Mouse (Mus musculus): ENCODE measurements at regions not wholly inside any gene's neighbourhood (a gene's known extent, or its start where the extent isn't known, plus 50 kb on each side); places are given as distances from the start of the nearest gene placed in this dataset.

DNA sequence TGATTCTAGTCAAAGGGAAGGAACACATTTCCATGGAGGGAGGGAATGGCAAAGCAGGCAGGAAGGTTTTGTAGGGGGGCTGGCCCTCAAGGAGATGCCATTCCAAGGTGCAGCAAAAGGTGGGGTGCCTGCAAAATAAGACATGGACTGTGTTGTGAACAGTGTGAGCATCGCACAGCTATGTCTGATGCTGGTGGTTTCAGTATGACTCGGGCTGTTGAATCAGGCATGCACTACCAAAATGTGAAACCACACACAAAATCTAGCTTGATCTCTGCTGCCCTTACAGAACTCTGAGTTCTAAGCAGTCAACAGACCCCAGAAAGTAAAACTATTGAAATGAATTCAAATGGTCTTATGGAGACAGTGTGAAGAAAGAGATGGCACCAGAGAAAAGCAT lies 339.7 kb downstream of the Zfp619 start:
- intact Hi-C loops (cut with DNase I; ENCODE audit: low total_unique reads), result no loop called here
- no peak for DNase-seq

DNA sequence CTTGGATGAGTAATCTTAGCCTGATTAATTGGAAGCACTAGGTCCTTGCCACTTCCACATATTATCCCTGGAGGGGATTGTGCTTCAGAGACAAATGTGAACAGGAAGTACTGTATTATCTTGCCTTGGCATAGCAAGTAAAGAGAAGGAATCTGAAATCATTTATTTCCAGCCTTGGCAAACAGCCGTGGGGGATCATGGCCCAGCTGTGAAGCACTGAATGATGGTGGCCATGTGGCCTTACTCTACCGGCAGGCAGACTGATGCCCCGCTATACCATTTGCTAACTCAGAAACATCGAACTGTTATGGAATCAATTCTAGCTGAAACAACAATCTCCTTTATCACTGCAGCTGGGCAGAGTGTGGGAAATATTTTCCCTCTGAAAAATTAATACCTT lies 345.3 kb downstream of the Zfp619 start:
- intact Hi-C loops (cut with DNase I; ENCODE audit: low total_unique reads), result no loop called here
- no peak for DNase-seq

- intact Hi-C loops (cut with DNase I; ENCODE audit: low total_unique reads), result no loop called here
- DNase-seq, result no peak
Observed at GRCm38 (mm10) chr7:39864130-39864529, 346.6 kb downstream of the Zfp619 start.

DNA sequence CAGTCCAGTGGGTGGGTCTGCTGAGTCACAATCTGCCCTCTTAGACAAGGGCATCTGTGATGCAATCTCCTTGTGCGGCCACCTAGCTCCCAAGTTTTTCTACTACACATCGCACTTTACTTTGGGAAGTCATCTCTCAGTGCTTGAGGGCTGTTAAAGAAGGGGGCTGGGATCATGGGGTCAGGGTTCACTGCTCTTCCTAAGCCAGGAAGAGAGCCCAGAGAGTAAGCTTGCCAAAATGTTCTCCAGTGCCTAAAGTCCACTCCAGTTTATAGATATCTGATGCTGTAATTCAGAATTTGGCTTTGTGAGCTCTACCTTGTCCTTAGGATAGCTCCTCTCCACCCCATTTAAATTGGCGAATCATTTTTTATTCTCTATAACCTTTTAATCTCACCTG lies 347.2 kb downstream of the Zfp619 start:
- intact Hi-C loops (cut with DNase I; ENCODE audit: low total_unique reads), result no loop called here
- no peak for DNase-seq

DNA sequence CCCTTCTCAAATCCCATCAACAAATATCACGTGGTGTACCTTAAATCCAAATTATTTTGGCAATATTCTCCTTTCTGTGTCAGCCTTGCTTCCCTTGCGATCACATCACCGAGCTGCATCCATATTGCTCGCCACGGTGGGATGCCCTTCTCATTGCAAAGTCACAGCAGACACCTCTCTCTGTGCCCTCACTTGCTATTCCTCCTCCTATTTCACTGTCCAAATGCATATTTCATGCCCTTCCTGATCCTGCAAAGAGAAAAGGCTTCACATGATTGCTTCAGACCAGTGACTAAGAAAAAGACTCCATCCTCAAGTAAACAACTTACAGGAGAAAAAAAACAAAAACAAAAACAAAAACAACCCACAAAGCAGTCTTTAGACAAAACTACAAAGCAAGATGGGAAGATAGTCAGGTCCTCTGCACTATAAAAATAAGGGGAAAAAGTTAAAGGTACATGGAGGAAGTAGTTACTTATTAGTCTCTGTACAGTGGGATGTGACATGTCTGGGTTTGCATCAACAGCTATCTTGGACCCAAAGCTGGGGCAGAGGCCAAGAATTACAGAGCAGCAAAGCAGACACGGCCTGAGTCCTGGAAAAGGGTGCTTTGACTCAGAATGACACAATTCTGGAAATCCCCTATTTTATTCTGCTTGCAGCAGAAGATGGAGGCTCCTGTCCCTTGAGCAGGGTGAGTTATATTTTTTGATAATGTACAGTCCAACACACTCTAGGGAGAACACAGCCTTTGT lies 349.3 kb downstream of the Zfp619 start:
- intact Hi-C loops (cut with DNase I; ENCODE audit: low total_unique reads), result no loop called here
- no peak for DNase-seq

DNA sequence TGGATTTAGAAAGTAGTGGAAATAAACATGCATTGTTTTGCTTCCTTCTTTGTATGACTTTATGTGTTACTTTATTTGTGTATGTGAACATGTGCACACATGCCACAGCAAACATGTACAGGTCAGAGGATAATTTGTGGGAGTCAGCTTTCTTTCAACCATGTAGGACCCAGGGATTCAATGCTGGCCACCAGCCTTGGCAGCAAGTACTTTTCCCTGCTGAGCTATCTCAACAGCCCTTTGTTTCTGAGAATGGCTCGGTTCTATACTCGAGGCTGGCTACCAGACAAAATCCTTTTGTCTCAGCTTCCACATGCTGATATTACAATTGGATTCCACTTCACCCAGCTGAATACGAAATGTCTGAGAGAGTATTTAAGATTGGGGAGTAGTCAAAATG lies 349.9 kb downstream of the Zfp619 start:
- intact Hi-C loops (cut with DNase I; ENCODE audit: low total_unique reads), result no loop called here
- DNase-seq, result no peak

DNA sequence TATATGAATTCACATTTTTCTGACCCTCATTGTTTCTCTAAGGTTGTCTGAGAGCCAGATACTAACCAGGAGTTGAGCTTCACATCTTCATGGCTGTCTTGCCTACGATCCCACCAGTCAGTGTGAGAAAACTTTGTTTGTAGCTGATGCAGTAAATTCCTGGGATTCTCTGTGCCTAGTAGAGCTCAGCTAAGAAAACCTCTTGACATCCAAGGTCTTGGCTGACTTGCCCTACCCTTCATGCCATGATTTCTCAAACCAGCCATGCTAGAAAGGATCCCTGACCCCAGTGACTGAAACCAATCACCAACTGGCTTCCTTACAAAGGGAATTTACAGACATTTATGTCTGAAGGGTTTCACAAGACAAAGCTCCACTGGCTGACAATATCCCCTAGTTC lies 364.5 kb downstream of the Zfp619 start:
- DNase-seq, result no peak
- intact Hi-C loops (cut with DNase I; ENCODE audit: low total_unique reads), result no loop called here

DNA sequence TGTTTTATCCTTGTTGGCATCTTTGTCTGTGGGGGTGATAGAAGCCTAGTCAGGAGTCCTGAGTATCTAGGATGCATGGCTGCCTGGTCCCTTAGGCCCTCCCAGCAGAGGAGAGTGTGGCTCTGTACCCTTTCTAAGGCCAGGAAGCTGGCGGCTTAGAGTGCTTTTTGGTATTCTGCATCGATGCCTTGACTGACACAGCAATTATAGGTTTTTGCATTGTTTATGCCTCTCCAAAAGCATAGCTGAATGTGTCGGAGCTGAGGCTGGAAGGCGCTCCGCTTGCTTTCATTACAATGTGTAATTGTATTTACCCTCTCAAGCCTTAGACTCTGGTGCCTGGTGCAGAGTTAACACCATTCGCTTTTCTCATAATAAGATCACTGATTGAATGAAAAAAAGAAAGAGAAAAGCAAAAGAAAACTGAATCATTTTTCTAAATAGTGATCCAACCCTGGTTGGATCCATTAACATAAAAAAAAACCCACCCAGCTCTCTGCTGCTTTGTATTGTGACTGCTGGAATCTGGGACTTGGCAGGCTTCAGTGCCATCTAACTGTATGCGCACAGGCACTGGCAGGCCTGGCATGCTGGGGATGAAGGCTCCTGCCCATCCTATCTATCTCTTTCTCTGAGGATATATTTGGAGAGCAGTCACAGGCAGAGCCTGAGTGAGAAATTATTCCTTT lies 376.8 kb downstream of the Zfp619 start:
- DNase-seq, result no peak
- intact Hi-C loops (cut with DNase I; ENCODE audit: low total_unique reads), result no loop called here

- intact Hi-C loops (cut with DNase I; ENCODE audit: low total_unique reads), result no loop called here
Observed at GRCm38 (mm10) chr7:39896918-39897317, 379.4 kb downstream of the Zfp619 start.

DNA sequence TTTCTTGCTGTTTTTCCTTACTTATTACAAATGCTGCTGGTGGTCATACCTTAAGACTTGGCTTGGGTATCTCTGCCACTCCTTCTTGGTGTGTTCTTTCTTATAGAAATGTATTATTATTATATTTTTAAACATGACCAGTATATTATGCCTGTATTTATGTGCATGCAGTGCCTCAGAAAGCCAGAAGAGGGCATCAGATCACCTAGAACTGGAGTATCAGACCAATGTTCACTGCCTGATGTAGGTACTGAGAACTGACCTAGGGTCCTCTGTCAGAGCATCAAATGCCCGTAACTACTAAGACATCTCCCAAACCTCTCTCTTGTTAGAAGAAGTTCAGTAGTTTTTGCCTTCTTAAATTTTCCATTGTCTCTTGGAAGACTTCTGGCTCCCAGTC lies 380.7 kb downstream of the Zfp619 start:
- no peak for DNase-seq
- intact Hi-C loops (cut with DNase I; ENCODE audit: low total_unique reads), result no loop called here

More at GRCm38 (mm10) chr7:39896918-39897317, 379.4 kb downstream of the Zfp619 start:
- DNase-seq, result no peak

- DNase-seq, result no peak
- intact Hi-C loops (cut with DNase I; ENCODE audit: low total_unique reads), result no loop called here
Observed at GRCm38 (mm10) chr7:39933946-39934345, 416.4 kb downstream of the Zfp619 start.

DNA sequence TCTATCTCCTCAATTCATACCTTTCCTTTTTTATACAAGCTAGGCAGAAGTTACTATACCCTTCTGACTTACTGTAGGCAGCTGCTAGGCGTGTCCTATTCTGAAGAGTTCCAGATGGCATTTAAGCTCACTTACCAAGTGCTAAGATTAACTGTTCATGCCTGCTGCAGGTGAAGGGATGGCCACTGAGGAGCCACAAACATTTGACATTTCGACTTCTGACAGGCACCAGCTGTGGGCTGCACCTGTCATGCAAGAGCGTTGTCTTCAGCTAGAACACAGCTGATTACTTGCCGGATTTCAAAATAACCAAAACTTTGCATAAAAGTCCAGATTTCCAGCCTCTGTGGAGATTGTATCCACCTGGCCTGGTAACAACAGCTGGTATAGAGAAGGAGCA lies 419.7 kb downstream of the Zfp619 start:
- intact Hi-C loops (cut with DNase I; ENCODE audit: low total_unique reads), result no loop called here
- no peak for DNase-seq

GRCm38 (mm10) chr7:39942262-39942900 lies 424.8 kb downstream of the Zfp619 start:
- DNase-seq, result no peak
- intact Hi-C loops (cut with DNase I; ENCODE audit: low total_unique reads), result no loop called here

DNA sequence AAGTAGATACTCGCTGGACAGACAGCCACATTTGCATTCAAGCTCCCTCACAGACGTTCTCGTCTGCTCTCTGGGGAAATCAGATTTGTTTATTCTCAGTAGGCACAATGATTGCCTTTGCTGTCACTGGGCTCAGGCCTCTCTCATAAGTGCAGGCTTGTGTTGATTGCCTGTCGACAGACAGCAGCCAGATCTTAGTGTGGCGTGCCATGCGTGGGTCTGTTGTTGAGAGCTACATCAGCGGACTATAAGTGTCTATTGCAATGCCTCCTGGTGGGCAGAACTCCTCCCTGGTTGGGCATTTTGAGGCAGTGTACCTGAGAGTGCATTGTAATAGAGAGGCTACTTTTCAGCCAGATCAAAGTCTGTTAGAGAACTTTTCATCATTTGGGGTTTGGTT lies 436.5 kb downstream of the Zfp619 start:
- DNase-seq, result no peak
- intact Hi-C loops (cut with DNase I; ENCODE audit: low total_unique reads), result no loop called here

DNA sequence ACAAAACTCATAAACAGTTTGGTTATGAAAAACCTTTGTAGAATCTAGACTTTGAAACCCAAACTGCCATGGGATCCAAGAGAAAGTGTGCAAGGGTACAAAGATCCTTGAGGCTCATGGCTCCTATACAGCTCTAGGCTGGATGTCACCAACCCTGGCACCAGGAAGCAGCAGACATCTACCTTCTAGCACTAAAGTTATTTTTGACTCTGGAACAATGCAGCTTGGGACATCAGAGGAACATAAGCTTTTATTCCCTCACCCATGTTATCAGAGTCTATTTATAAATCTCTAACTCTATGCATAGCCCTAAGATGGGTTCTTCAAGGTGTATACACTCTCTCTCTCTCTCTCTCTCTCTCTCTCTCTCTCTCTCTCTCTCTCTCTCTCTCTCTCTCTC lies 437.4 kb downstream of the Zfp619 start:
- intact Hi-C loops (cut with DNase I; ENCODE audit: low total_unique reads), result no loop called here
- no peak for DNase-seq

- no peak for DNase-seq
- intact Hi-C loops (cut with DNase I; ENCODE audit: low total_unique reads), result no loop called here
Observed at GRCm38 (mm10) chr7:39978121-39978520, 460.6 kb downstream of the Zfp619 start.

DNA sequence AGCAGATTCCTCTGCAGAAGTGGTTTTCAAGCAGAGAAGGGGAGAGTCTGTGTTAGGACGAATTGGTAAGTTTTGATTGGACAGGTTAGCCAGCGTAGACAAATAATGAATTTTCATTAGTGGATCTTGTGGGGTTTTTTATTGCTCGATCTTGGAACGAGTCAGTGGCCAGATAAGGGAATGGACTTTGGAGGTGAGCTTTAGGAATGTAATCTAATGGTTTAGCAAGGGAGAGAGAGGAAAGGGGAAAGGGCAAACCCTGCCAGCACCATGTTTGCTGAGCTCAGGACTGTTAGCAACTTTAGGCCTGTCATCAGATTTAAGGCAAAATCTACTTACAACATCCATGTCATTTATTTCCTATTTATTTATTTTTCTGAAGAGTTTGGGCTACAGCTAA lies 464.1 kb downstream of the Zfp619 start:
- intact Hi-C loops (cut with DNase I; ENCODE audit: low total_unique reads), result no loop called here
- DNase-seq, result no peak

All from gastrocnemius, postnatal 14 days (tissue).